Mouse (Mus musculus): Measurements from ENCODE around the gene Smim20. TPM values are rescaled to one million over a fixed set of nuclear protein-coding genes. Genes with fewer than 3 reads are reported as not detected.

The Smim20 gene
- polyA plus RNA-seq, 1 experiment = 155 TPM

GRCm38 (mm10) chr5:53314404-53315167 is 47.7 kb downstream of the Smim20 start:
- Histone ChIP-seq H3K4me1 (ENCODE audit: control insufficient read depth, insufficient read depth, insufficient read length, low read length) (no peaks in the 10 kb centered on the region), H3K27ac (replicated peaks; ENCODE audit: low read depth, low read length) (no peak overlapping the region), H3K4me3 (ENCODE audit: insufficient read depth, low read depth, low read length) (no peak overlapping the region)

DNA sequence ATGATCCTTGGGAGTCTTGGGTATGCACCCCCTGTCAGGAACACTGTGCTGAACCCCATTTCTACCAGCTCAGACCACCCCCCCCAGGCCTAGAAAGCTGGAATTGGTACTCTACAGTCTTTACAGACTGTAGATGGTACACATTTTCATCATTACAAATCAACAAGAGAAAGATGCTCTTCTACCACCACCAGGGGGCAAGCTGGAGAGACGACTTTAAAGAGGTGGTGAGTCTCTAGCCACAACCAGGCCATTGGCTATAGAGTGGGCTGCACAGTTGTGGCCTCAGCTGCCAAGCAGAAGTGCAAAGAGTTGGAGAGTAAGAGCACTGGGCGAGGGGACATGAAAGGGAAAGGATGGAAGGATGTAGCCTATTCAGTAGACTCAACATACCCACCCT is 48.9 kb downstream of the Smim20 start:
- Histone ChIP-seq H3K4me1 (ENCODE audit: control insufficient read depth, insufficient read depth, insufficient read length, low read length) (no peaks in the 10 kb centered on the region), H3K4me3 (ENCODE audit: insufficient read depth, low read depth, low read length) (no peak overlapping the region), H3K27ac (replicated peaks; ENCODE audit: low read depth, low read length) (no peak overlapping the region)

DNA sequence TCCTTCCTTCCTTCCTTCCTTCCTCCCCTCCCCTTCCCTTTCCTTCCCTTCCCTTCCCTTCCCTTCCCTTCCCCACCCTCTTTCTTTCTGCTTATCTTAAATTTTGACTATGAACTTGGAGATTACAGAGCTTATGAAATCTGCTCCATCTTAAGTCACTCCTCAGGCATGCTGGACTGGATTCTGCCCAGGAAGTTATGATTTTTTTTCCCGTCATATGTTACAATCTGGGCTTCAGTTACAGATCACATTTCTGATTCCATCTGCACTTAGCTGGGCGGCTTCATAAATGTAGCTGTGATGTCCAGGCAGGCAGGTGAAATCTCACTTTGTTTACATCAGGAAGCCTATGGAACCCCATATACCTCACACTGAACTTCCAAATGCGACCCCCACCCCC is 50.5 kb downstream of the Smim20 start:
- Histone ChIP-seq H3K4me3 (ENCODE audit: insufficient read depth, low read depth, low read length) (no peak overlapping the region), H3K4me1 (ENCODE audit: control insufficient read depth, insufficient read depth, insufficient read length, low read length) (no peaks in the 10 kb centered on the region), H3K27ac (replicated peaks; ENCODE audit: low read depth, low read length) (no peak overlapping the region)

DNA sequence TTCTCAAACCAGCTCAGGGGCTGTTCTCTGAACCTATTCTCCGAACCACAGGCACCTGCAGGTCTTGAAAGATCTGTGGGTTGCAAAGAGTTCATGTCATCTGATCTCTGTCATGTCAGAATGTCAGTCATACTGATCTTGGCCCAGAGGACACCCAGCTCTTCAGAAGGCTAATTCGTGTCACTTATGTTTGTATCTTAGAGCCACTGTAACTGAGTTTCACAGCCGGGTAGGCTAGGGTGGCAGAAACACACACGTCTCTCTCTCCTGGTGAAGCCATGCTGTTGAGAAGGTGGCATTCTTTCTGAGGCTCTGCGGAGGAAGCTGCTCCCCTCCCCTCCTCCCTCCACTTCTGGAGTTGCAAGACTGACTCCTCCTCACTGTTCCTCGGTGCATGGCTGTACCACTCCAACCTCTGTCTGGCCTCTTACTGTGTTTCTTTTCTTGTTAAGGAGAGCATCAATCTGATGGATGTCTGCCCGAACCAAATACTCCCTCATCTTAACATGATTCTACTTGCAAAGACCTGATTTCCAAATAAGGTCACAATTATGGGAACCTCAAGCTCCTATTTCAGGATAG is 51.1 kb downstream of the Smim20 start:
- Histone ChIP-seq H3K27ac (replicated peaks; ENCODE audit: low read depth, low read length) (no peak overlapping the region), H3K4me1 (ENCODE audit: control insufficient read depth, insufficient read depth, insufficient read length, low read length) (no peaks in the 10 kb centered on the region), H3K4me3 (ENCODE audit: insufficient read depth, low read depth, low read length) (no peak overlapping the region)

GRCm38 (mm10) chr5:53320331-53320730 is 53.4 kb downstream of the Smim20 start:
- Histone ChIP-seq H3K4me1 (ENCODE audit: control insufficient read depth, insufficient read depth, insufficient read length, low read length) (no peaks in the 10 kb centered on the region), H3K27ac (replicated peaks; ENCODE audit: low read depth, low read length) (no peak overlapping the region), H3K4me3 (ENCODE audit: insufficient read depth, low read depth, low read length) (no peak overlapping the region)

GRCm38 (mm10) chr5:53321901-53322300 is 55.0 kb downstream of the Smim20 start:
- Histone ChIP-seq H3K4me1 (ENCODE audit: control insufficient read depth, insufficient read depth, insufficient read length, low read length) (no peaks in the 10 kb centered on the region), H3K27ac (replicated peaks; ENCODE audit: low read depth, low read length) (no peak overlapping the region), H3K4me3 (ENCODE audit: insufficient read depth, low read depth, low read length) (no peak overlapping the region)

DNA sequence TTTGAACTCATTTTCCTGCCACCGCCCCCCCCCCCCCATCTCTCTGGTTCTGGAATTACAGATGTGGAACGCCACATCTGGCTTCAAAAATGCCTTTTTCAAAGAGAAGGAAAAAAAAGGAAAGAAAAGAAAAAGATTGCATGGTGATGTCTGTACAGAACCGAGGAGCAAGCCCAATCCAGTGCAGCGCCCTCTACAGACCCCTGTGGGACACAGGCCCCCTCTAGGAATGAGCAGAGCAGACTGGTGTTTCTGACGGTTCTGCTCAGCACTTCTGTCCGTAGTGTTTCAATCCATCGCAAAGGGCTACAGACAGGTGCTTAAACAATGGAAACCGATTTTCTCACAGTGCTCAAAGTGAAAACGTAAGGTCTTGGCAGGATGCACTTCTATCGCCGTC is 55.6 kb downstream of the Smim20 start:
- Histone ChIP-seq H3K27ac (replicated peaks; ENCODE audit: low read depth, low read length) (no peak overlapping the region), H3K4me1 (ENCODE audit: control insufficient read depth, insufficient read depth, insufficient read length, low read length) (no peaks in the 10 kb centered on the region), H3K4me3 (ENCODE audit: insufficient read depth, low read depth, low read length) (no peak overlapping the region)

GRCm38 (mm10) chr5:53323121-53323520 is 56.2 kb downstream of the Smim20 start:
- no peak overlapping the region for H3K27ac ChIP-seq (replicated peaks; ENCODE audit: low read depth, low read length)
- no peaks in the 10 kb centered on the region for H3K4me1 ChIP-seq (ENCODE audit: control insufficient read depth, insufficient read depth, insufficient read length, low read length)
- no peak overlapping the region for H3K4me3 ChIP-seq (ENCODE audit: insufficient read depth, low read depth, low read length)

DNA sequence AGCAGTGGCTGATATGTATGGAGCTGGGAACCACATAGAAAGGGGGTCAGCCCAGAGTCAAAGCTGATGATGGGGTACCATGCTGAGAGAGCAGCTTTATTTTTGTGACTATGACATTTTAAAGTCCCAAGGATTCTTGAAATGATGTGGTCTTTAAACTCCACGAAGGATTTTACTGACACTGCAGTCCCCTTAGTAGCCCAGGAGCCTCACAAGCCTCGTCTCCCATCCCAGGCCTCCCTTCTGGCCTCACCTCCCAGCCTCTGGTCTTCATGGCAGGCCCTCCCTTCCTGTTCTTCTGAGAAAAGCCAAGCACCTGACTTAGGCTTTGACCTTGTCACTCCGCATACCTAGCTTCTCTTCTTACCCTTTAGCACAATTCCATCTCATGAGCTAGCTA is 57.4 kb downstream of the Smim20 start:
- H3K4me3 ChIP-seq (ENCODE audit: insufficient read depth, low read depth, low read length) = no peak overlapping the region
- H3K27ac ChIP-seq (replicated peaks; ENCODE audit: low read depth, low read length) = no peak overlapping the region

DNA sequence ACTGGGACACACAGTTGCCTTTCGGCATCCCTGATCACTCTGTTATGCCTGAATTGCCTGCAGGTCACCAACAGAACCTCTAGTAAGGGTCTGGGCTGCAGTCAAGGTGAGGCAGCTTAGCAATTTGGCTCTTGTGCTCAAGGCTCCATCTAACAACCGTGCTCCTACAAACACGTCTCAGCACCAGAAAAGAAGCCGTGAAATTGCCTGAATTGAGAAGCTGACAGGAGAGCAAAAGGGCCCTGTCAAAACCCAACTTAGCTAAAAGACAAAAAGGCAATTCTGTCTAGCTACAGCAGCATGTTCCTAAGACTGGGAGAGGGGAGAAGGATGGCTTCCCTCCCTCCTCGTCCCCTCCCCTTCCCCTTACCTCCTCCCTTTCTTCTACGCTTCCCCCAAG is 57.9 kb downstream of the Smim20 start:
- H3K27ac ChIP-seq (replicated peaks; ENCODE audit: low read depth, low read length) = no peak overlapping the region
- no peaks in the 10 kb centered on the region for H3K4me1 ChIP-seq (ENCODE audit: control insufficient read depth, insufficient read depth, insufficient read length, low read length)
- H3K4me3 ChIP-seq (ENCODE audit: insufficient read depth, low read depth, low read length) = no peak overlapping the region

More for the DNA sequence above, 57.4 kb downstream of the Smim20 start:
- H3K4me1 ChIP-seq (ENCODE audit: control insufficient read depth, insufficient read depth, insufficient read length, low read length) = no peaks in the 10 kb centered on the region

DNA sequence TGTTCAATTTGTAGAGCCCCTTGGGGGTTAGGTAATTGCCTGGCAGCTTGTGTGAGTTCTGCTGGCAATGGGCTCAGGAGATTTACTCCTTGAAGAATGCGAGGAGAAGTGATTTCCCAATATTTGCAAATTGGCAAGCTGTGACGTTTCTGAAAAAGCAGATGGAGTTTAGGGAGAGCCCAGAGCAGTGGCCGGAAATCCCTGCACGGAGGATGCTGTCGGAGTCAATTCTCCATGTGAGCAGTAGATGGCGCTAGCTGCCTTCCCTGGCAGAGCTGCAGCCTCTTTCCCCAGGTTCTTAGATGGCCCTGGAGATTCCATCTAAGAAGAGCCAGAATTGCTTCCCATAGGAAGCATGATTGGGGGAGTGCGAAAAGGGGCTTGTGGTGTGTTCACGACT is 59.1 kb downstream of the Smim20 start:
- Histone ChIP-seq H3K4me3 (ENCODE audit: insufficient read depth, low read depth, low read length) (no peak overlapping the region), H3K27ac (replicated peaks; ENCODE audit: low read depth, low read length) (no peak overlapping the region), H3K4me1 (ENCODE audit: control insufficient read depth, insufficient read depth, insufficient read length, low read length) (no peaks in the 10 kb centered on the region)

DNA sequence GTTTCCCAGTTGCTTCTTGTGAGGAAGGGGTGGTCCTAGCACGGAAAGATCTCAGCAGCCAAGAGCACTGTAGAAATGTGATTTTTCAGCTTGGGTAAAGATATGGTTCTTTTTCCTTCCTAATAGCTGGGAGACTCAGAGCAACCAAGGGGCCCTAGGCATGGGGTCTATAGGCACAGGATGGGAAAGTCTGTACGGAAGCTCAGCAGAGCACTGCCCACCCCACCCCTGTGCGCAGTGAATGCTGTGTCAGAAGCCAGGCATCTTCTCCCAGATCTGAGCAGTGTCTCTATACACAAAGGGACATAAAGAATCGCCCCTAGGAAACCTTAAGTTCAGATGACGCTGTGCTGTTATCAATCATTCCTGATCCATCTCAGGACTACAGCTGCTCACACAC is 59.6 kb downstream of the Smim20 start:
- Histone ChIP-seq H3K4me1 (ENCODE audit: control insufficient read depth, insufficient read depth, insufficient read length, low read length) (no peaks in the 10 kb centered on the region), H3K4me3 (ENCODE audit: insufficient read depth, low read depth, low read length) (no peak overlapping the region), H3K27ac (replicated peaks; ENCODE audit: low read depth, low read length) (no peak overlapping the region)

Other genes with a start within 250 kb of the Smim20 start
- not detected in 2 replicates for gene Slc34a2, start 229.0 kb upstream of the Smim20 start, polyA plus RNA-seq (2012; ENCODE audit: insufficient read depth, insufficient read length, missing spikeins)
- gene Sel1l3, start 53.2 kb upstream of the Smim20 start, polyA plus RNA-seq (2012; ENCODE audit: insufficient read depth, insufficient read length, missing spikeins) = 0.25 and 0.48 TPM in 2 replicates
- gene Rbpj, start 199.1 kb downstream of the Smim20 start, polyA plus RNA-seq (2012; ENCODE audit: insufficient read depth, insufficient read length, missing spikeins) = 10.1 and 13.3 TPM in 2 replicates

Data from brown adipose tissue, adult 24 weeks (tissue).